Mouse (Mus musculus) heart, adult 9 months (tissue): ENCODE measurements at regions not wholly inside any gene's neighbourhood (a gene's known extent, or its start where the extent isn't known, plus 50 kb on each side); places are given as distances from the start of the nearest gene placed in this dataset.

Experiments
- DNase-seq, 2 experiments: peaks; one replicate each; pipeline ENCODE4 v3.0.0; 2022; ENCODE audit warnings: low spot score in 2 of 2

GRCm38 (mm10) chr10:22919869-22920268, 99.9 kb upstream of the Tcf21 start:
- DNase-seq: no peak

GRCm38 (mm10) chr10:22917797-22918196, 97.8 kb upstream of the Tcf21 start:
- DNase-seq: no peak

DNA sequence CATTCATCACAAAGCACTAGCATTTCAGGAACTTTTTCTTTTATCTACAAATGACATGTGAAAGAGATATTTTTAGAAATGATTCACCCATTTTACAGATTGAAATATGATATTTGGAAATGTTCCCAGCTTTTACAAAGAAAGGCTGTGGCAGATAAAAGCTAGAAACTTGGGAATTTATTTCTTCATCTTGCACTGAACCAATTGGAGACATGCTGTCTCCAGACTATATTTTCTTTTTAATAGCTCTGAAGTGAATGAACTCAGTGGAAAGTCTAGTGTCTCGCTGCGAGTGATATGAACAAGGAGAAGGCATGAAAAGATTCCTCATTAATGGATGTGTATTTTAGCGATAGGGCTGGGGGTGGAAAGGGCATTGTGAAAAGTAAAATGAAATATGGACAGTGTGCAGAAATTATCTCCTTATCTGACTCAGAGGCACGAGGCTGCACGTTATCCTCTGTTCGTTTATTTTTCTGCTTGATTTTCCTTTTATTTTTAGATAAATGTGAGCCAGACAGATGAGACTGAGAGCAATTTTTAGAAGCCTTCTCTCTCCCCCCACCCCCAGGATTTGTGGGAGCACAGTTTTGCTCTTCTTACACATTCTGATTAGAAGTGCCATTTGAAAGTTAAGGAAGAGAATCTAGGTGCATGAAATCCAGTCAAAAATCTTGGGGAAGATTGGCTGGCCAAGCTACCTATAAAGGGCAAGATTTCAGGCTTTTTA, 96.0 kb upstream of the Tcf21 start:
- no peak for DNase-seq

GRCm38 (mm10) chr10:22913112-22913511, 93.1 kb upstream of the Tcf21 start:
- no peak for DNase-seq

DNA sequence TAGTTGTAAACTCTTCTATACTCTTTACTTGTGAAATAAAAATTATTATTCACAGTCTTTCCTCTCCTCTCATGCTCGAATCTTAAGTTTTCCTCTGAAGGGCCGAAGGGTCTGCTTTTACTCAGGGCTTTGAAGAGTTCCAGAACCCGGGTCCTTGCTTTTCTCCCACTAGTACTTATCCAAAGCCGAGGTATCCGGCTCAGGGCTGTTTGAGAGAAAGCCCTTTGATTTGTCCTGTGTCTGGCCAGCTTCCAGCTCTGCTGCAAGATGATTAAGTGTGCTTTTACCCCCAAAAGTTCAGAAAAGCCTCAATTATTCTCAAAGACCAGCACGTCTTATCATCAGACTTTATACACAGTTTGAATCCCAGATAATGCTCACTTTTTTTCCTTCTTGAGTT, 88.7 kb upstream of the Tcf21 start:
- no peak for DNase-seq

DNA sequence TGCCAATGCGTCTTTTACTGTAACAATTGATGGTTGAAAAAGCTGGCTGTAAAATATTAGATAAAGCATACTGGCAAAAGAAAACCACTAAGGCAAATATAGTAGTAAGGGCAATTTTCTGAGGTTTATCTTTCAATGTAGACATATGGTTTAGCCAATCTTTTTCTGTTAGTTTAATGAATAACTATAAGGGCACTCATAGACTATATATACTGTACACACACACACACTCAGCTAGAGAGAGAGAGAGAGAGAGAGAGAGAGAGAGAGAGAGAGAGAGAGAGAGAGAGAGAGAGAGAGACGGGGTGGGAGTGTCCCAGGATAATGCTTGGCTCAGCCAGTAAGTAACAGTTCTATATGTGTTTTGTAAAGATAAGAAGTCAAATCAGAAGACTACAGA, 85.3 kb upstream of the Tcf21 start:
- no peak for DNase-seq

DNA sequence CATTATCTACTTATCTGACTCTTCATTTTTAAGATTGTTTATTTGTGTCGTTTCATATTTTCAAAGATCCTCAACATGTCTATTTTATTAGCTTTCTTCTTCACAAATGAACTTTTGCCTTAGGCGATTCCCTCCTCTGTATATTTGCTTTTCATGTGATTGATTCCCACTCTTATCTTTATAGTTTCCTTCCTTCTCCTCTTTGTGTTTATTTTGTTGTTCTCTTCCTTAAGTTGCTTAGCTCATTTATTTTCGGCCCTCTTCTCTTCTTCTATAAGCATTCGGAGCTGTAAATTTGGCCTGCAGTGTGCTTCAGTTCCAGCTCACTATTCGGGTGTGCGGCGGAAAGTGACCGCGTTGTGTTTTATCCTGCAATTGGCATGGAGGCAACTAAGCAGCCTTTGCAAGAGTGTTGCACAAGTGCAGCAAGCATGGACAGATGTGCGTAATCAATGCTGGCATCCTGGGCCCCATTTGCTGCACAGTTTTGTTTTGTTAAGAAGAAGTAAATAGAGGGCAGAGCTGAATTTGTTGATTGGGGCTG, 73.5 kb upstream of the Tcf21 start:
- DNase-seq: no peak

DNA sequence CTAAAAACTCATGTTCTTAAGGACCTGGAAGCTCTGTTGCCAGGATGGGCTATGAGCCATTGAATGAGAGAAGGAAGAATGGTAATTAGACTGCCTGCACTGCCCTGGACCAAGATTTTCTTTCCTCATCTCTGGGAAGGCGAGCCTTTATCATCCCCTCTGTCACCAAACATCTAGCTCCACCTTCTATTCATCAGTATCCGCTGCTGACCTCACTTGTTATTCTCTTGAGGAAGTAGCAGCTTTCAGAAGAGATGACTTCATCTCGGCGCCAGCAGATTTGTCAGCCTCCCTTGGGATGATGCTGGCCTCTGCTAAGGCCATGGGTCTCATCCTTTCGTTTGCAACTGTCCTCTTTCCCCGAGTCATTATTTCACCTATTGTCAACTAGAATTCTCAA, 67.5 kb upstream of the Tcf21 start:
- DNase-seq: peak; percentile 68 to 76

- DNase-seq: no peak
Observed at GRCm38 (mm10) chr10:22879714-22880113, 59.7 kb upstream of the Tcf21 start.

DNA sequence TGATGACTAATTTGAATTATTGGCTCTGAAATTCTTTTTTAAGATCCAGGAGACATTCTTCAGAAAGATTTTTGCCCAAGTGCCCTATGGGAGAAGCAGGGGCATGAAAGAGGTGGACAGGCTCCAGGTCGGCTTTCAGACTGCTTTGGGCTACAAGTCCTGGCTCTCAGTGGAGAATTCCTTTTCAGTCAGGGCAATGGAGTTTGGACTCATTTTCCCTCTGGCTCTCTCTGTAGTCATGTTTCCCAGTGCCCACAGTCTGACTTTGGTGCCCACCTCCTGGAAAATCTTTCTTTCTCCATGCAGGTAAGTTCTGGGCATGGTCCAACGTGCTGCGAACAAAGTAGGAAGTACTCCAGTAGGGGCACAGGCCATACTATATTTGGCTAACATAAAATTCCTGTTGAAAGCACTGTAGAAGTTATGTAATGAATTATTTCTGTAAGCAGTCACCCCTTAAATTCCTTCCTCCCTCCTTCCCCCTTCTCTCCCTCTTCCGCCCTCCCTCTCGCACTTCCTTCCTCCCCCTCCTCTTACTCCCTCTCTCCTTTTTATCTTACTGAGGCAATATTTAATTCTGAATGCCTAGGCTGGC, 57.7 kb upstream of the Tcf21 start:
- DNase-seq: no peak

DNA sequence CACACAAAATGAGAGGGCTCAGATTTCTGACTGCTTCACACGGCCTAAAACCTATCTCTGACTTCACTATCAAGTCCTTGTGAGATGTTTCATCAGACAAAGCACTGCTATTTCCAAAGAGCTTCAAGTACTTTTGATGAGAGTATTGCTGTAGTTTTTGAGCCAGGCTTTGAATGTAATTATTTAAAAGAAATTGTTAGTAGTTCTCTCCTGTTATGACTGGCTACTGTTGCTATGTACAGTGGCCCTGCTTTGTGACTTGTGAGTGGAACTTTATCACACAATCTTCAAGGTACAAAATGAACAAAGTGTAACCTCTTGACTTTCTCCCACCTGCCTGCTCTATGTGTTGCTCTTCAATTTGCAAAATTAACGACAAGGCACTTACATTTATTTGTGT, 57.1 kb upstream of the Tcf21 start:
- DNase-seq: no peak

DNA sequence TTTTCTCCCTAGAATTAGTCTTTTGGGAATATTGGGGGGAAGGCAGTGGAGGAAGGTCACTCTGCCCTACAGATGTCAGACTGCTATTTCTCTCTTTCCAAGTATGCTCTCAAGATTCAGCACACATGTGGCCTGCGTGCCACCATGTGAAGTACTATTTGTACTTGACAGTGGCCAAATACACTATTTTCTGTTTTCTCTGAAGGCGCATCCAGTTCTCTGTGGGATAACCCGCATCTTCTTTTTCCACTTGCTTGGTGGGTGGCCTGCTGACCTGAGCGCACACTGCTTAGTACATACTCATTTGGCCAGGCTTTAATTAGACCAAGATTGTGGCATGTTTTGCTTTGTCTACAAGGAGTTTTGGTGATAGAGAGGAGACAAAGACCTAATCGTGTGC, 55.7 kb upstream of the Tcf21 start:
- DNase-seq: peak in 1 of 2 experiments; percentile 41

DNA sequence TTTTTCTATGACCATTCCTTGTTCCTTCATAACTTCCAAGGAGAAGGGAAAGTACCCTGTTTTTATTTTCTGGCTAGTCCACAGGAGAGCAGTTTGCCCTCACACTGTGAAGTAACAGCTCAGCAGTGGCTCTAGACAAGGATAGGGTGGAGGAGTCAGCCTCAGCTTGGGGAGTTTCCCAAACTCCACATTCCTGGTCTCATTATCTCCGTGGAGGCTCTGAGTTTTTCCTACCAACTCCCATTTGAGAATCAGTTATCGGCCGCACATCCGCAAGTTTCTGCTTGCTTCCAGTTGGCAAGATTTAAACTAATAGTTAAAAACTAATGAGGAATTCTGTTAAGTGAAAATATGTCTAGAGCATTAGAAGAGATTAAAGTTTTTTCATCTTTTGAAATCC, 55.2 kb upstream of the Tcf21 start:
- peak; percentile 66 to 73 for DNase-seq
